Mouse (Mus musculus) retina, postnatal 1 day (tissue): ENCODE measurements around the gene Kpna3.

Source experiments
- DNase-seq: peaks from one replicate; pipeline ENCODE4 v3.0.0-alpha.2; 2012

Gene Kpna3

GRCm38 (mm10) chr14:61390586-61390985, 49.1 kb downstream of the Kpna3 start:
- DNase-seq: no peak

- no peak for DNase-seq
These were observed 72.4 kb downstream of the Kpna3 start for GRCm38 (mm10) chr14:61367290-61367689.

- DNase-seq: no peak
These were observed 75.0 kb downstream of the Kpna3 start for GRCm38 (mm10) chr14:61364656-61365055.

GRCm38 (mm10) chr14:61363734-61364133, 75.9 kb downstream of the Kpna3 start:
- no peak for DNase-seq

- DNase-seq: no peak
These were observed 77.4 kb downstream of the Kpna3 start for GRCm38 (mm10) chr14:61362268-61362667.

GRCm38 (mm10) chr14:61360981-61361511, 78.6 kb downstream of the Kpna3 start:
- DNase-seq: no peak

GRCm38 (mm10) chr14:61360131-61360980, 79.3 kb downstream of the Kpna3 start, which contains the start of gene Ebpl:
Gene Ebpl (minus strand): TSS chr14:61360439.
- peak; percentile 91 for DNase-seq

- DNase-seq: no peak
These were observed 85.1 kb downstream of the Kpna3 start for GRCm38 (mm10) chr14:61354251-61355235.

GRCm38 (mm10) chr14:61350808-61351207, 88.9 kb downstream of the Kpna3 start:
- DNase-seq: peak; percentile 87

- DNase-seq: no peak
These were observed 89.8 kb downstream of the Kpna3 start for GRCm38 (mm10) chr14:61349876-61350275.

GRCm38 (mm10) chr14:61346827-61347698, 92.6 kb downstream of the Kpna3 start:
- DNase-seq: peak; percentile 47

- DNase-seq: no peak
These were observed 95.1 kb downstream of the Kpna3 start for GRCm38 (mm10) chr14:61344590-61344989.

GRCm38 (mm10) chr14:61339381-61339780, 100.3 kb downstream of the Kpna3 start:
- DNase-seq: no peak

- DNase-seq: peak; percentile 93
These were observed 108.6 kb downstream of the Kpna3 start for GRCm38 (mm10) chr14:61330996-61331561.

- DNase-seq: peak; percentile 72
These were observed 109.1 kb downstream of the Kpna3 start for GRCm38 (mm10) chr14:61330591-61330990.

GRCm38 (mm10) chr14:61327618-61328450, 111.8 kb downstream of the Kpna3 start:
- peak; percentile 85 for DNase-seq

GRCm38 (mm10) chr14:61327007-61327406, 112.7 kb downstream of the Kpna3 start:
- peak; percentile 23 for DNase-seq

GRCm38 (mm10) chr14:61322740-61323139, 116.9 kb downstream of the Kpna3 start:
- DNase-seq: no peak

- no peak for DNase-seq
These were observed 118.5 kb downstream of the Kpna3 start for GRCm38 (mm10) chr14:61321200-61321599.

- no peak for DNase-seq
These were observed 118.9 kb downstream of the Kpna3 start for GRCm38 (mm10) chr14:61320765-61321164.

GRCm38 (mm10) chr14:61316861-61317260, 122.8 kb downstream of the Kpna3 start:
- DNase-seq: peak; percentile 76
